Mouse (Mus musculus) kidney, adult 2 months (tissue): Measurements from ENCODE around the gene Cutc.

Experiments
- CTCF ChIP-seq: fragments of 200-500 bp; conservative IDR thresholded peaks from 2 replicates; pipeline ENCODE4 v1.5.1; 2011; ENCODE audit warnings: low read depth, mild to moderate bottlenecking, control low read depth, low read length, moderate library complexity, mixed read lengths; ENCODE audit not compliant: insufficient read depth, insufficient read length
- POLR2A ChIP-seq: fragments of 200-500 bp; IDR thresholded peaks from one replicate; pipeline ENCODE4 v1.6.1; 2011; ENCODE audit warnings: low read depth, low read length, control low read depth

- TF ChIP-seq POLR2A: no peak
- no peak for TF ChIP-seq CTCF
Measured at GRCm38 (mm10) chr19:43745740-43746139, 7.1 kb upstream of the Cutc start.
